Mouse (Mus musculus) limb, embryonic 15.5 days (tissue): ENCODE results near the gene Fnip2. TPM values are rescaled to one million over a fixed set of nuclear protein-coding genes. Genes with fewer than 3 reads are reported as not detected.

Experiments
- ATAC-seq: fragments of 200-750 bp; cut with Nextera tagmentation; 2 replicates; pipeline ENCODE4 v1.8.0; 2017; ENCODE audit warnings: low read depth, moderate TSS enrichment; ENCODE audit not compliant: insufficient number of reproducible peaks, low FRiP score, low TSS enrichment
- H3K27ac ChIP-seq: fragments of 300-500 bp; sonication (generic); 2 replicates; pipeline ENCODE4 v1.5.1; 2015; ENCODE audit warnings: moderate library complexity, mild to moderate bottlenecking, inconsistent platforms
- H3K27me3 ChIP-seq: fragments of 300-500 bp; sonication (generic); 2 replicates; pipeline ENCODE4 v1.6.1; 2015; ENCODE audit warnings: inconsistent platforms
- H3K36me3 ChIP-seq: fragments of 300-500 bp; sonication (generic); 2 replicates; pipeline ENCODE4 v1.6.1; 2015; ENCODE audit warnings: inconsistent platforms
- H3K4me1 ChIP-seq: fragments of 300-500 bp; sonication (generic); 2 replicates; pipeline ENCODE4 v1.6.1; 2015; ENCODE audit warnings: inconsistent platforms
- H3K4me2 ChIP-seq: fragments of 300-500 bp; sonication (generic); 2 replicates; pipeline ENCODE4 v1.6.1; 2015; ENCODE audit warnings: mild to moderate bottlenecking, inconsistent platforms
- H3K4me3 ChIP-seq: fragments of 300-500 bp; sonication (generic); 2 replicates; pipeline ENCODE4 v1.5.1; 2015; ENCODE audit warnings: mild to moderate bottlenecking, inconsistent platforms
- H3K9ac ChIP-seq: fragments of 300-500 bp; sonication (generic); 2 replicates; pipeline ENCODE4 v1.6.1; 2015; ENCODE audit warnings: inconsistent platforms
- H3K9me3 ChIP-seq: fragments of 300-500 bp; sonication (generic); 2 replicates; pipeline ENCODE4 v1.6.1; 2016; ENCODE audit warnings: inconsistent platforms
- WGBS: fragments of 180-500 bp; shearing (Covaris S2); methylation state at CpG from one replicate; pipeline ENCODE4 v1.1.7; 2015; 5-methylcytosine and 5-hydroxymethylcytosine counted together
- polyA plus RNA-seq: library from polyadenylated mRNA; unstranded; fragments of >200 nt; fragmentation: Nextera tagmentation; extraction: Ambion mirVana; gene quantifications from 2 replicates; pipeline ENCODE4 v1.2.1, GENCODE M21; 2015

The Fnip2 gene
- polyA plus RNA-seq, 1 experiment from 2014 or later = 3.5 TPM

- H3K9me3 ChIP-seq = no peaks in the 10 kb centered on the region
- WGBS = 91% methylated on average over 7 of the region's 7 CpGs
- no peak overlapping the region for H3K4me2 ChIP-seq
- no peak overlapping the region for H3K9ac ChIP-seq
- H3K27ac ChIP-seq = no peak overlapping the region
- H3K4me1 ChIP-seq = no peaks in the 10 kb centered on the region
- H3K27me3 ChIP-seq = no peaks in the 10 kb centered on the region
- H3K36me3 ChIP-seq = peaks cover 56% of the 10 kb centered on the region
- H3K4me3 ChIP-seq = no peak overlapping the region
- no peak for ATAC-seq
These were observed 79.6 kb downstream of the Fnip2 start for GRCm38 (mm10) chr3:79488025-79488424.

- Histone ChIP-seq H3K9me3 (no peaks in the 10 kb centered on the region), H3K9ac (no peak overlapping the region), H3K4me1 (no peaks in the 10 kb centered on the region), H3K4me2 (no peak overlapping the region), H3K27ac (no peak overlapping the region), H3K4me3 (no peak overlapping the region), H3K27me3 (no peaks in the 10 kb centered on the region), H3K36me3 (peaks cover 53% of the 10 kb centered on the region)
- no peak for ATAC-seq
- WGBS = 78% methylated on average over 16 of the region's 16 CpGs
These were observed 83.1 kb downstream of the Fnip2 start for GRCm38 (mm10) chr3:79484286-79485063.

- H3K27me3 ChIP-seq = no peaks in the 10 kb centered on the region
- H3K4me2 ChIP-seq = no peak overlapping the region
- H3K4me1 ChIP-seq = no peaks in the 10 kb centered on the region
- no peak overlapping the region for H3K9ac ChIP-seq
- no peak overlapping the region for H3K4me3 ChIP-seq
- H3K36me3 ChIP-seq = peaks cover 46% of the 10 kb centered on the region
- no peak overlapping the region for H3K27ac ChIP-seq
- H3K9me3 ChIP-seq = no peaks in the 10 kb centered on the region
- no peak for ATAC-seq
- 62% methylated on average over 4 of the region's 4 CpGs for WGBS
These were observed 88.7 kb downstream of the Fnip2 start for GRCm38 (mm10) chr3:79478880-79479279.

- Histone ChIP-seq H3K4me3 (no peak overlapping the region), H3K27ac (no peak overlapping the region), H3K4me1 (no peaks in the 10 kb centered on the region), H3K9ac (no peak overlapping the region), H3K36me3 (peaks cover 42% of the 10 kb centered on the region), H3K4me2 (no peak overlapping the region), H3K27me3 (no peaks in the 10 kb centered on the region), H3K9me3 (no peaks in the 10 kb centered on the region)
- ATAC-seq = no peak
- 71% methylated on average over 8 of the region's 8 CpGs for WGBS
These were observed 89.2 kb downstream of the Fnip2 start for GRCm38 (mm10) chr3:79478400-79478799.

GRCm38 (mm10) chr3:79475980-79476379 lies 91.6 kb downstream of the Fnip2 start:
- Histone ChIP-seq H3K27me3 (no peaks in the 10 kb centered on the region), H3K4me3 (no peak overlapping the region), H3K36me3 (peaks cover 40% of the 10 kb centered on the region), H3K4me2 (no peak overlapping the region), H3K4me1 (no peaks in the 10 kb centered on the region), H3K27ac (no peak overlapping the region), H3K9me3 (no peaks in the 10 kb centered on the region), H3K9ac (no peak overlapping the region)
- WGBS = 75% methylated on average over 2 of the region's 2 CpGs
- ATAC-seq = no peak

- Histone ChIP-seq H3K4me1 (no peaks in the 10 kb centered on the region), H3K27me3 (no peaks in the 10 kb centered on the region), H3K4me2 (no peak overlapping the region), H3K9ac (no peak overlapping the region), H3K36me3 (peaks cover 30% of the 10 kb centered on the region), H3K27ac (no peak overlapping the region), H3K4me3 (no peak overlapping the region), H3K9me3 (no peaks in the 10 kb centered on the region)
- WGBS = 66% methylated on average over 4 of the region's 4 CpGs
- no peak for ATAC-seq
These were observed 92.7 kb downstream of the Fnip2 start for GRCm38 (mm10) chr3:79474911-79475310.

GRCm38 (mm10) chr3:79472362-79472761 lies 95.2 kb downstream of the Fnip2 start:
- Histone ChIP-seq H3K27me3 (no peaks in the 10 kb centered on the region), H3K9ac (no peak overlapping the region), H3K9me3 (no peaks in the 10 kb centered on the region), H3K27ac (no peak overlapping the region), H3K4me2 (no peak overlapping the region), H3K36me3 (peaks cover 17% of the 10 kb centered on the region), H3K4me1 (no peaks in the 10 kb centered on the region), H3K4me3 (no peak overlapping the region)
- WGBS = 96% methylated on average over 5 of the region's 5 CpGs
- ATAC-seq = no peak

DNA sequence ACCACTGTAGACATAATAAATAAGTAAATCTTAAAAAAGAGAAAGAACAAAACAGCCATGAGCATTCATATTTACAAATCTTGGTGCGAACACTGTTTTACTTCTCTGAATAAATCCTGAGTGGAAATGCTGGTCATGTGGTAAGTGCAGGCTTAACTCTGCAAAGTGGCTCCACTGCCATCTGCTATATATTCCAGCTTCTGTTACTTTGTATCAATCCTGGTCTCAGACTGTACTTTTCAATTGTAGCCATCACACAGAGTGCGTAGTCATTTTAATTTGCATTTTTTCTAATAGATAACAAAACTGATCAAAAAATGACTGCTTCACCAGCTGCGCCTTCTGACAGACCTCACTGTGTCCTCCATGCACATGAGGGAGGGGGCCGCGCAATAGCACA lies 98.2 kb downstream of the Fnip2 start:
- Histone ChIP-seq H3K4me1 (no peaks in the 10 kb centered on the region), H3K9me3 (no peaks in the 10 kb centered on the region), H3K27me3 (no peaks in the 10 kb centered on the region), H3K4me3 (no peak overlapping the region), H3K27ac (no peak overlapping the region), H3K9ac (no peak overlapping the region), H3K4me2 (no peak overlapping the region), H3K36me3 (peaks cover 19% of the 10 kb centered on the region)
- WGBS = 98% methylated on average over 5 of the region's 5 CpGs
- no peak for ATAC-seq

GRCm38 (mm10) chr3:79458651-79459275 lies 108.8 kb downstream of the Fnip2 start:
- Histone ChIP-seq H3K4me2 (no peak overlapping the region), H3K36me3 (peaks cover 18% of the 10 kb centered on the region; the same call in 1 of the 2 replicates), H3K4me1 (no peaks in the 10 kb centered on the region), H3K9me3 (no peaks in the 10 kb centered on the region), H3K27me3 (no peaks in the 10 kb centered on the region), H3K4me3 (no peak overlapping the region), H3K27ac (no peak overlapping the region), H3K9ac (no peak overlapping the region)
- 88% methylated on average over 14 of the region's 14 CpGs for WGBS
- ATAC-seq = no peak

- Histone ChIP-seq H3K27me3 (no peaks in the 10 kb centered on the region), H3K27ac (no peak overlapping the region), H3K4me2 (no peak overlapping the region), H3K9ac (no peak overlapping the region), H3K4me1 (no peaks in the 10 kb centered on the region), H3K36me3 (peaks cover 6% of the 10 kb centered on the region; the same call in 1 of the 2 replicates), H3K4me3 (no peak overlapping the region), H3K9me3 (no peaks in the 10 kb centered on the region)
- WGBS = 27% methylated on average over 11 of the region's 11 CpGs
- no peak for ATAC-seq
These were observed 111.8 kb downstream of the Fnip2 start for GRCm38 (mm10) chr3:79455761-79456160.

GRCm38 (mm10) chr3:79452696-79453263 lies 114.8 kb downstream of the Fnip2 start:
- no peaks in the 10 kb centered on the region for H3K9me3 ChIP-seq
- H3K36me3 ChIP-seq = no peaks in the 10 kb centered on the region
- ATAC-seq = no peak
- no peak overlapping the region for H3K4me2 ChIP-seq
- H3K27ac ChIP-seq = no peak overlapping the region
- no peak overlapping the region for H3K9ac ChIP-seq
- H3K4me1 ChIP-seq = 0 out of 2 replicates have a peak, but pooled peaks cover 3% of the 10 kb centered on the region
- no peaks in the 10 kb centered on the region for H3K27me3 ChIP-seq
- WGBS = 88% methylated on average over 14 of the region's 14 CpGs
- H3K4me3 ChIP-seq = no peak overlapping the region

DNA sequence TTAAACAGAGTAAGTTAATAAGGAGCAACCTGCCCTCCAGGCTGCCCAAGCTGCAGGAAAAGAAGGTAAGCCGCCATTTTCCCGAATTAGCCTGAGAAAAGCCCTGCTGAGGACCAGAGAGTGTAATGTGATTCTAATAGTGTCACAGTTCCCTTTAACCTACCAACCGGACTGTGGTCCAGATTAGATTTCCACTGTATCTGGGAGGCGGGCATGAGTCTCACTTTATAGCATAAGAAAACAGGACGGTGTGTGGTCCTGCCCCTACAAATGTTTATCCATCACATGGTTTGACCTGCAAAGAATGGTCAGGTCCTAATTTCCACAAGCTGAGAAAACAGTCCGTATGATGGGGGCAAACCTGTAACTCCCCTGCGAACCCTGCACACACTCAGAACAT lies 118.2 kb downstream of the Fnip2 start:
- Histone ChIP-seq H3K4me1 (0 out of 2 replicates have a peak, but pooled peaks cover 3% of the 10 kb centered on the region), H3K9me3 (no peaks in the 10 kb centered on the region), H3K4me2 (no peak overlapping the region), H3K27ac (no peak overlapping the region), H3K27me3 (no peaks in the 10 kb centered on the region), H3K4me3 (no peak overlapping the region), H3K9ac (no peak overlapping the region), H3K36me3 (no peaks in the 10 kb centered on the region)
- ATAC-seq = no peak
- WGBS = 69% methylated on average over 7 of the region's 7 CpGs
